Mouse (Mus musculus) cerebellum, adult 2 months (tissue): ENCODE data around the gene Zfp385a.

ENCODE experiments used
- CTCF ChIP-seq: fragments of 200-500 bp; IDR thresholded peaks from 2 replicates; pipeline ENCODE4 v1.5.1; 2011; ENCODE audit warnings: low read depth, mild to moderate bottlenecking, control low read depth, low read length, moderate library complexity, borderline replicate concordance; ENCODE audit not compliant: insufficient read depth
- POLR2A ChIP-seq: fragments of 200-500 bp; IDR thresholded peaks from 2 replicates; pipeline ENCODE4 v1.6.1; 2011; ENCODE audit warnings: low read length, control low read depth, borderline replicate concordance; ENCODE audit not compliant: insufficient read depth

DNA sequence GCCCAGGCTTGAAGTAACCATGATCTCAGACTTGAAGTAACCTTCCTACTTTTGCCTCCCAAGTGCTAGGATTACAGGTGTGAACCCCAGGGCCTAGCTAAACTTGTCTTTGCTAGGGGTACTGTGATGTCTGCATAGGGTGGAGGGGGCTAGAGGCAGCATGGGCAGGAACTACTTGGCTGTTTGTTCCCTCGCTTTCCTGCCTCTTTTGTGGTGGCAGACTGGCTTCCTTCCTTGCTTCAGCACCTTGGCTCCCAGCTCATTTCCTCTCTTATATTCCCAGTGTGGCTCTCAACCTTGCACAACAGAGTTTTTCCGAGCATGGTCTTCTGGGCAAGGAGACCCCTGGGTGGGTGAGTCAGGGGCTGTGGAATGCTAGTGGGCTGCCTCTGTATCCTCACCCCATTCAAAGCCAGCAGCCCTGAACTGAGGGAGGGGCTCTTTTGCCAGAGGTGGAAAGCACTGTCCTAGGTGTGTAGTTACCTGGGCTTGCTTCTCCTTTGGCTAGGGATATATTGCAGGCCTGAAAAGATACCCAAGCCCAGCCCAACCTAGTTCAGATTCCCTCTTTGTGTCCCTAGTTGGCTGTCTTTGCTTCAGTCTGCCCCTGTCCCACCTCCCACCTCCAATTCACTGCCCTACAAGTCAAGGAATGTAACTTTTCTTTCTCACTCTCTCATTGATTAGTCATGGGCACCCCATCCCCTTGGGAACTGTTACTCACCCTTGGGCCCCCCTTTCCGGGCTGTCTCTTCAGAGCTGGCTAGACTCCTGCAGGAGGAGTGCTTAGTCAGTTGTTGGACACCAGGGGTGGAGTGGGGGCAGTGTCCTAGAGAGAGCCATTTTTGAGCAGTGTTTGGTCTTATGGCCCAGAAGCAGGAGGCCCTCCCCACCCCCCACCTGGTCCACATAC lies 38.1 kb upstream of the Zfp385a start:
- TF ChIP-seq CTCF (no peak), POLR2A (no peak)
